Mouse (Mus musculus) spleen, postnatal 36 days (tissue): ENCODE measurements around the gene Cryba1.

Experiments used
- DNase-seq, 2 experiments: peaks; one replicate each; pipeline ENCODE4 v3.0.0; 2022; ENCODE audit warnings: low spot score in 2 of 2, mixed read lengths in 1 of 2

The Cryba1 gene

GRCm38 (mm10) chr11:77719055-77719454, 6.0 kb downstream of the Cryba1 start:
- DNase-seq, result no peak

- DNase-seq, result no peak
These were observed 11.3 kb downstream of the Cryba1 start for GRCm38 (mm10) chr11:77713736-77714135.

GRCm38 (mm10) chr11:77709039-77709438, 16.0 kb downstream of the Cryba1 start:
- no peak for DNase-seq

DNA sequence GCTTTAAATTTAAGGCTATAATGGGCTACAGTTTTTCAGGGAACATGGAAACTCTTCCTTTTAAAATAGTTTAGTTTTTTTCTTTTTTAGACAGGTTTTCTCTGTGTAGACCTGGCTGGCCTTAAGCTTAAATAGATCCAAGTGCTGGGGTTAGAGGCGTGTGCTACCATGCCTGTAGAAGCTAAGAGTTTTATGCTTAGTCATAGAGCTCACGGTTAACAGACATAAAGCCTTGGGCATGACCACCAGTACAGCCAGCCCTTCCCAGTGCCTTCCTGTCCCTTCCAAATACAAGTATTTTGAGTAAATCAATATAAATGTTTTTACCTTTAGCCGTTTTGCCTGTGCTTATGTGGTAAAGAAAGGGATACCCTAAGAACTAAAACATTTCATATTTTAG, 19.2 kb downstream of the Cryba1 start:
- DNase-seq, result no peak

DNA sequence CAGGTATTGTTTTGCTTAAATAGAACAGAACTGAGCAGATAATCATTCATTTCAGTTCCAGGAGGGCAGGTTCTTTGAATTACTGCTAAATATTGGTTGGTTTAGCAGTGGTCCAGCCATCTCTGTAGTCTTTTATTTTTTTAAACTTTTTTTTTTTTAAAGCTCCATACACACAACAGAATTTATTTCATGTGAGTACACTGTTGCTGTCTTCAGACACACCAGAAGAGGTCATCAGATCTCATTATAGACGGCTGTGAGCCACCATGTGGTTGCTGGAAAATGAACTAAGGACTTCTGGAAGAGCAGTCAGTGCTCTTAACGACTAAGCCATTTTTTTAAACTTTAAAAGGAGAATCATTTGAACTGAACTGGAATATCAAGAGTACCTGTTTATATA, 27.9 kb downstream of the Cryba1 start:
- DNase-seq, result no peak

DNA sequence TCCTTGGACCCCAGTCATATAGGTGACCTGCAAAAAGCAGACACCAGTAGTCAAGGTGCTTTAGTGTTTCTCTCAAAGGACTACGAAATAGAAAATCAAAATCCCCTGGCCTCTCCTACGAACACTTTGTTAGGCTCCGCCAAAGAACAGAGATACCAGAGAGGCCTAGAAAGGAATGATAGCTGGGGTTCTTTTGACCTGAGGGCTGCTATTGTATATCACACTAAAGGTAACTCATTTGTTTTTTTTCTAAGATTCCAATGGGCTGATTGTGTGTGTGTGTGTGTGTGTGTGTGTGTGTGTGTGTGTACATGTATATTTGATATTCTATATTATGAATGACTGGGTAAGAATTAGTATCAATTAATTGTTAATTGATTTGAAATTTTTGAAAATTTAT, 32.1 kb downstream of the Cryba1 start:
- no peak for DNase-seq

GRCm38 (mm10) chr11:77687541-77688131, 37.4 kb downstream of the Cryba1 start:
- DNase-seq, result peak; percentile 33 to 36

- DNase-seq, result peak; percentile 54 to 62
These were observed 38.1 kb downstream of the Cryba1 start for GRCm38 (mm10) chr11:77686841-77687540.

GRCm38 (mm10) chr11:77686346-77686840, 38.7 kb downstream of the Cryba1 start:
- peak; percentile 20 to 35 for DNase-seq

GRCm38 (mm10) chr11:77685383-77686265, 39.5 kb downstream of the Cryba1 start, which contains the start of gene Nufip2:
TSS of gene Nufip2 (plus strand) at chr11:77686155.
- DNase-seq, result peak; percentile 99 to 100

DNA sequence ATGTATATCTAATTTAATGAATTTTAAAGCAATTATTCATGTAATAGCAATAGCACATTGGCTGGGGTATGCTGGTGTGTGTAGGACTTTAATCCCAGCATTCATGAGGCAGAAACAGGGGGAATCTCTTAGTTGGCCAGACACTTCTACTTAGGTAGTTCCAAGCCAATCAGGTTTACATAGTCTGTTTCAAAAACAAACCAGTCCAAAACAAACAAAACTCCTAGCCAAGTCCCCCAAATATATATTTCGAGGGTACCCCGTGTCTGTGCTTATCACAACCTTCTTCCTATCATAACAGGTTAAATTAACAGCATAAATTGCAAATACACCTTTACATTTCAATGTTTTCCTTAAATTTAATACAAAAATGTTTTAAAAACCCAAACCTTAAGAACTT, 40.2 kb downstream of the Cryba1 start:
- no peak for DNase-seq

GRCm38 (mm10) chr11:77680018-77680417, 45.1 kb downstream of the Cryba1 start:
- no peak for DNase-seq

- DNase-seq, result no peak
These were observed 51.6 kb downstream of the Cryba1 start for GRCm38 (mm10) chr11:77673428-77673991.

- DNase-seq, result no peak
These were observed 52.3 kb downstream of the Cryba1 start for GRCm38 (mm10) chr11:77672746-77673145.
